Mouse (Mus musculus) lung, adult 2 months (tissue): ENCODE measurements around the gene Calm4. TPM values are rescaled to one million over a fixed set of nuclear protein-coding genes. Genes with fewer than 3 reads are reported as not detected.
"Not testable (repeated sequence)": the region's sequence is repeated elsewhere in the genome, so short reads cannot be mapped to it uniquely, and the experiment has no call there.

Experiments used
- DNase-seq: peaks from one replicate; pipeline ENCODE4 v3.0.0; 2022
- H3K4me1 ChIP-seq: fragments of 200-500 bp; 2 replicates; pipeline ENCODE4 v1.6.1; 2011; ENCODE audit warnings: low read length; ENCODE audit not compliant: control insufficient read depth, insufficient read depth
- H3K4me3 ChIP-seq: fragments of 200-500 bp; replicated peaks from 2 replicates; pipeline ENCODE3; 2011; ENCODE audit warnings: low read depth, mild to moderate bottlenecking, control low read depth, low read length; ENCODE audit errors: extremely low read depth
- CTCF ChIP-seq: fragments of 200-500 bp; IDR thresholded peaks from 2 replicates; pipeline ENCODE4 v1.5.1; 2011; ENCODE audit warnings: mild to moderate bottlenecking, low read length, control low read depth; ENCODE audit not compliant: insufficient read depth
- POLR2A ChIP-seq: fragments of 200-500 bp; IDR thresholded peaks from 2 replicates; pipeline ENCODE4 v1.6.1; 2011; ENCODE audit warnings: low read depth, mild to moderate bottlenecking, control low read depth, low read length, borderline replicate concordance; ENCODE audit errors: extremely low read depth
- WGBS: fragments of 180-500 bp; shearing (Covaris S2); methylation state at CpG from one replicate; pipeline ENCODE4 v1.1.7; 2018; 5-methylcytosine and 5-hydroxymethylcytosine counted together
- polyA plus RNA-seq: library from polyadenylated mRNA; depleted of rRNA; stranded (reverse); fragments of >200 nt; gene quantifications from 2 replicates; pipeline ENCODE4 v1.2.3, GENCODE M21; 2012; rRNA removed

Calm4 gene
- 56.0 TPM in 1 of 2 replicates, not detected in the other for polyA plus RNA-seq

DNA sequence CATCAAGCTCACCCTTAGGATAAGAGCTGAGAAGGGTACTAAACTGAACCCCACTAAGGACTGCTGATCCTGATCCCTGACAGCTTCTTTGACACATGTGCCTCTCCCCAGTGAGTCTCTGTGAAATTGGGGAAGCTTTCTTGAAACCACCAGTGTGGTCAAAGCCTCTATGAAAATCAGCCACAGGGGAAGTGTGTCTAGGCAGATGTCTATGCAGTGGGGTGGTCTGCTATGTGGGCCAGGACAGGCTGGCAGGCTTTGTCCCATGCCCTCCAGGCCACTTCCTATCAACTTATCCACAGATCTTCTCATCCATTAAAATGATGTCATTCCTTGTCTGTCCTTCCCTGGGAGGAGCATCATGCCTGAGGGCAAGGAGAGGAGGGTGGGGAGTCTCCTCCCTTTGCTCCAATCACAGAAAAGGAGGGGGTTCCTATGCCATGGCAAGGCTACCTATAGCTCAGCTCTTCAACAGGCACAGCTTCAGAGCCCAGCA lies at the start of gene Calm4:
Calm4 (plus strand) TSS at position 446 of the 496 bp plus-strand sequence.
- not testable (repeated sequence) for DNase-seq, H3K4me3 ChIP-seq, H3K4me1 ChIP-seq

DNA sequence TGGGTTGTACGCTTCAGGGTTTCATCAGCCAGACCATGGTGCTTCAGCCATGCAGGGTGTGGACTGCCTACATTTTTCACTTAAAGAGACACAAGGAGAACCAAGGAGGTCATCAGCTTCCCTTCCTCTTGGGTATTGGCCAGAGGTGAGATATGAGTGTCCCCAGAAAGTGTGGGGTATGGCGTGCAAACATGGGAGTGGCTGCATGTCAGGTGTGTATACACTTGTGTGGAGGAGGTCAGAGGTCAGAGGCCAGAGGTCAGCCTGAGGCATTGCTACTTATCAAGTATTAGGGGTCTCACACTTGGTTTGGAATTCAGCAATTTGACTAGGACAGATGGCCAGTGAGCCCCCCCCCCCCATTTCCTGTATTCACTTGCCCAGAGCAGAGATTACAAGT lies 49.0 kb upstream of the Calm4 start:
- Histone ChIP-seq H3K4me1 (no peaks in the 10 kb centered on the region), H3K4me3 (no peak overlapping the region)
- 91% methylated on average over 2 of the region's 2 CpGs for WGBS
- TF ChIP-seq POLR2A (no peak), CTCF (no peak)
- no peak for DNase-seq

DNA sequence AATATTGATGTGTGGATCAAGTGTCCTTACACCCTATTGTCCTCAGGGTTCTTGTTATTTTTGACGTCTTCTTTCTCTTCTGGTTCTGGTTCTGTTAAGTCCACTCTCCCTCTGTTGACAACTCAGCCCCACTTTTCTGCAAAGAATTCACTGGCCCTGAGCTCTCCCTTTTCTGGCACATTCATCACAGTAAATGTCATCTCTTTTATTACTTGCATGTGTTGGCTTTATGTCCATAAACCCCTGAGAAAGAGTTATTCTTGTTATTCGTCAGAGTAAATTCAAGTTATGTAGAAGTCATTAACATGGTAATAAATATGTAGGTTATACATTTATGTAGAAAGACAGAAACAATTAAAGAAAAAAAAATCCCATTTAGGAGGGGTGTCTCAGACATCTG lies 48.0 kb upstream of the Calm4 start:
- WGBS: 70% methylated on average over 2 of the region's 2 CpGs
- H3K4me3 ChIP-seq: no peak overlapping the region
- TF ChIP-seq CTCF (no peak), POLR2A (no peak)
- no peak for DNase-seq
- no peaks in the 10 kb centered on the region for H3K4me1 ChIP-seq

DNA sequence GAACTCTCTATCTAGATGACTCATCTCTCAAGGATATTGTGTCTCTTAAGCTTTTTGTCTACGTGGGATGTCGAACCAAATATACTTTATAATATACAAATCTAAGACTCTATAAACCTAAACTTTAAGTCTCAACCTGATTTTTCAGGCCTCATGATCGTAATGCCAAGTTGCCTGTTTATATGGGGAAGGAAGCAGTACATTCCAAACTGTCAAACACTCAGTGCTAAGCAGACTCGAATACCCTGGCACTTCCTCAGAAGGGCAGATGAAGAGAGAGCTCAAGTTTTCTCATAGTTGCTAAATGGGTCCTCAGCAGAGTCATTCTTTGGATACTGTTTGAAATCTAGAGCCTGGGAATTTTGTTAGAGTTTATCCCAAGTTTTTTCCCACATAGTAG lies 40.9 kb upstream of the Calm4 start:
- 26% methylated on average over 4 of the region's 4 CpGs for WGBS
- TF ChIP-seq POLR2A (no peak), CTCF (no peak)
- H3K4me3 ChIP-seq: no peak overlapping the region
- DNase-seq: no peak
- peaks cover 8% of the 10 kb centered on the region for H3K4me1 ChIP-seq

DNA sequence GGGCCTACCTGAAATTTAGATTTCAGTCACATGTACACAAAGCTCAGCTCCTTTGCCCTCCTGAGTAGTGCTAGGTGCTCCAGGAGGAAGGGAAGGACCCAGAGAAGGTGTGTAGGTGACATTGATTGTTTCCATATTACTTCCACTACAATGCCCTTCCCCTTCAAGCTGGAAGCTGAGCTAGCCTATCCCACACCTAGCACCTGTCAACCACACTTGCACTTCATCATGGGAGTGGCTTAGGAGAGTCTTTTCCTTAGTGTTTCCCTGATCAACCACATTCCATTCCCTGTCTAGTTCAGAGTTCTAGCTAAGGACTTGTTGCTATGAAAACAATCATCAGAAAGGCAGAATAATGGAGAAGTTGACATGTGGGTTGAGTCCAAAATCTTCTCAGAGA lies 38.8 kb upstream of the Calm4 start:
- no peak for DNase-seq
- Histone ChIP-seq H3K4me3 (no peak overlapping the region), H3K4me1 (peaks cover 8% of the 10 kb centered on the region)
- TF ChIP-seq POLR2A (no peak), CTCF (no peak)

DNA sequence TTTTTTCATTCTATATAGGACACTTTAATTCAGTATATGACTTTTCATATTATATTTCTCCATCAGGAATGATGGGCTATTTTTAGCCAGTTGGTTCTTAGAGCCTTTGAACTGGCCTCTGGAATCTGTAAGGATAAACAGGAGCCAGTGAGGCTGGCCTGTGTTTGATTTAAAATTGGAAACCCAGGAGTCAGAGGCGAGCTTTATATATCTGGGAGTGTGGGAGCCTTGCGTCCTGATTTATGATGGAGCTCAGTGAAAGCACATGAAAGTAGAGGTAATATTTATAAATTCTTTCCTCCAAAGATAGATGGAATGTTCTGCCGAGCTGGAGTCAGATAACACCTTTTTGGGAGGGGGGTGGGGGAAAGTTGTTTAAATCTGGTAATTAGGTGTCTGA lies 38.2 kb upstream of the Calm4 start:
- Histone ChIP-seq H3K4me3 (no peak overlapping the region), H3K4me1 (peaks cover 8% of the 10 kb centered on the region)
- TF ChIP-seq POLR2A: no peak
- TF ChIP-seq CTCF: no peak
- DNase-seq: no peak
- WGBS: 49% methylated on average over 3 of the region's 3 CpGs

DNA sequence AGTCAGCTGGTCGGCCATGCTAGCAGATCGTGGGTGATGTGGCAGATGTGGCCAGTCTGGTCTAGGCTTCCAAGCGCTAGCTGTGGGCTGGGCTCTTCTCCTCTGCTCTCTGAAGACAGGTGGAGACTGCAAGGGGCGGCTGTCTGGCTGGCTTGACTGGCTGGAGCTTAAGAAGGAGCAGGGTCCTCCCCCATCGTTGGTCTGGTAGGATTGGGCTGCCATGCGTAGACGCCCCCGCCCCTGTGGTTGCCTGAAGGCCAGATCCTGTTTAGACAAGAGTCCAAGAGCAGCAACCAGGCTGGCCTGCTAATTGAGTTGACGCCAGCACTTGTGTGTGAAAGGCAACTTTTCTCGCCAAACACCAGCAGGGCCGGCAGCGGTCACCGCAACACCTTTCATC lies 33.4 kb upstream of the Calm4 start, which contains the start of gene Calml3:
Calml3 (minus strand) TSS at position 131 of the 400 bp plus-strand sequence.
- no peak within 1 kb of the TSS for H3K4me3 ChIP-seq
- no peak for DNase-seq
- 78% methylated on average over 13 of the region's 13 CpGs for WGBS
- no peaks in the 10 kb centered on the region; the same call in 1 of the 2 replicates for H3K4me1 ChIP-seq
- TF ChIP-seq POLR2A (no peak), CTCF (no peak)

DNA sequence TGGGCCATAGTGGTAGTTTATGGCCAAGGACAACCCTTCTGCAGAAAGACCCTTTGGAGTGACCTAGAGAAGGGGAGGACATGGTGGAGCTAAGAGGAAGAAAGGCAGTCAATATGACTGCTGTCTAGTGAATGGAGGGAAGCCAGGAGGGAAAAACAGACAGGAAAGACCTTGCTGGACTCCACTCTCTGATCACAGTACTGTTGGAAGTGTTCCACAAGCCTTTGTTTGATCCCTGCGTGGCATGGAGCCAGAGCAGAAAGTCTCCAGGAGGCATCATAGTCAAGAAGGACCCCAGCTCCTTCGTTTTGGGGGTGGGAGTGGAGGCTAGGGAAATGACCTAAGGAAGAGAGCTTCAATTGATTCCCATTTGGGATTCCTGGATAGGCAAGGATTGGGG lies 32.4 kb upstream of the Calm4 start:
- Histone ChIP-seq H3K4me3 (no peak overlapping the region), H3K4me1 (no peaks in the 10 kb centered on the region; the same call in 1 of the 2 replicates)
- 23% methylated on average over 2 of the region's 2 CpGs for WGBS
- no peak for DNase-seq
- TF ChIP-seq POLR2A (no peak), CTCF (no peak)

DNA sequence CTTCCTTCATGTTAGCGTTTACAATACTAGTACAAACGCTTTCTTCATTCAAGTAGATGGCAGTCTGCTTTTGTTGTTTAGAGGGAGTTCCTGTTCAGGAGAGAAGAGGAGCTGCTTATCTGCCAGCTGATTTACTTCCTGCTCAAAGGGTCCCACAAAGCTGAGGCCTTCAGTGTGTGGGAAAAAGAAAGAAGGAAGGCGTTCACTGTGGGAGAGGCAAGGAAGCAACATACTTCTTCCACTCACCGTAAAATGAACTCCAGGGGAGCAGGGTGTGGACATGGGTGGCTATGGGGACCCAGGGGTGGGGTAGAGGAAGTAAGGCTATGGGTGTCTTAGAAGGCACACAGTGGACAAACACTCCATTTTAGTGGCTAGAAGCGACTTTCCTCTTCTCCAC lies 31.9 kb upstream of the Calm4 start:
- no peak for TF ChIP-seq POLR2A
- TF ChIP-seq CTCF: no peak
- WGBS: 35% methylated on average over 5 of the region's 5 CpGs
- Histone ChIP-seq H3K4me3 (no peak overlapping the region), H3K4me1 (no peaks in the 10 kb centered on the region; the same call in 1 of the 2 replicates)
- no peak for DNase-seq

DNA sequence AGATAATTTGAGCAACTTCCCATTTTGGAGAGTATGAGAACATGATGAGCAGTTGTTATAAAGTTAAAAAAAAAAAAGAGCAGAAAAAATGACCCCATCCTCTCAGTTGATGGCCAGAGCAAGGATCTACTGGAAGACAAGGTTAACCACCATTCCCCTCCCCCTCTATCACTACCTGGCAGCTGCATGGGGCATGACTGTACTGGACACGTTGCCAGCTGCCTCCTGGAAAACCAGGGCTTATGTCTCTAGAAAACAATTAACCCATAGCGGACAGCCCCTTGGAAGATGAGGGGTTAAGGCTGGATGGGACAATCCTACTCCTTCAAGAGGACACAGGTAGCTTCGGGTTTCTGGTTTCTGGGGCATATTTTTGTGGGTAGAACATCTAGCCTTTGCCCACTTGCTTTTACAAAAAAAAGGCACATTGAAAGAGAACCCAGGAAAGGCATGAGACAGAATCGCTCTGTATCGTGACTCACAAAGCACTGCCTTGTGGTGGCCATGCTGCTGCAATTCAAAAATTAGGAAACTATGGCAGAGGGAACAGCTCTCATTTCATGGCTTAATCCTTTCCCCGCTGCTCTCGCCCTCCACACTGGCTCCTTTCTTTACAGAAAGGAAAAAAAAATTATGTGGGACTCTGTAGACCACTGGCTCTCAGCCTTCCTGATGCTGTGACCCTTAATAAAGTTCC lies 30.3 kb upstream of the Calm4 start:
- DNase-seq: no peak
- WGBS: 80% methylated on average over 7 of the region's 7 CpGs
- TF ChIP-seq POLR2A (no peak), CTCF (no peak)
- Histone ChIP-seq H3K4me3 (no peak overlapping the region), H3K4me1 (no peaks in the 10 kb centered on the region; the same call in 1 of the 2 replicates)

DNA sequence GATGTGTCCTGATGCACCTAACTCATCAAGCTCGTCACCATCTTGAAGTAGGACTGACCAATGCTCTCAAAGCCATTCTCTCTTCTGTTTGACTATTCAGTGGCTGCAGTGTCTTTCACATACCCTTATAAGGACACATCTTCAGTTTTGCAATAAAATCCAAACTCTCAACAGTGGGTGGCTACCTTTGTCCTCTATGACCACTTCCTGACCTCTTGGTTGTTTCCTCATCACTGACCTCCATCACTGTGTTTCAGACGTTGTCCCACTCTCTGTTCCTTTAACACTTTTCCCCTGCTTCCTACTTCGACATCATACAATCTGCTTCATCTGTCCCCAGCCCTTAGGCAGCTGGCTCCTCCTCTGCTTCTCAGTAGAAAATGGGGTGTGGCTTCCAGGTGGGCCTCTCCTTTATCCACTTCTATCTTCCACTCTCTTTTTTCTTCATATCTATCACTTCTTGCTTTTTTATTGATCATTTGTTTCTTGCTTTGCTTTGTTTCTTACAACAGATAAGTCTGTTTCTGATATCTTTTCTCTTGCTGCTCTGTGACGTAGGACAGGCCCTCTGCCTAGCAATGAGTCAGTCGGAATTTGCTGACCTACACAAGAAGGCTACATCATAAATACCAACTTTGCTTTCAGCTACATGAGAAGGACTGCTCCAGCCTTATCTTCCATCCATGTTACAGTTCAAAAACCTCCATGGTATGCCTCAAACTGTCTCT lies 19.4 kb upstream of the Calm4 start:
- no peaks in the 10 kb centered on the region for H3K4me1 ChIP-seq
- 70% methylated on average over 5 of the region's 5 CpGs for WGBS
- no peak overlapping the region for H3K4me3 ChIP-seq
- TF ChIP-seq CTCF: no peak
- no peak for TF ChIP-seq POLR2A
- DNase-seq: no peak
